Mouse (Mus musculus): ENCODE measurements around the gene Eef1akmt3.

Eef1akmt3 gene

GRCm38 (mm10) chr10:127003334-127003733, 38.0 kb downstream of the Eef1akmt3 start:
- DNase-seq (ENCODE audit: low read depth, low spot score), result no peak
- no peaks in the 10 kb centered on the region for H3K27me3 ChIP-seq (ENCODE audit: control insufficient read depth, insufficient read depth, low read length, poor library complexity, severe bottlenecking)
- peaks cover 2% of the 10 kb centered on the region for H3K36me3 ChIP-seq (ENCODE audit: control insufficient read depth, insufficient read depth, low read length, poor library complexity, severe bottlenecking)

DNA sequence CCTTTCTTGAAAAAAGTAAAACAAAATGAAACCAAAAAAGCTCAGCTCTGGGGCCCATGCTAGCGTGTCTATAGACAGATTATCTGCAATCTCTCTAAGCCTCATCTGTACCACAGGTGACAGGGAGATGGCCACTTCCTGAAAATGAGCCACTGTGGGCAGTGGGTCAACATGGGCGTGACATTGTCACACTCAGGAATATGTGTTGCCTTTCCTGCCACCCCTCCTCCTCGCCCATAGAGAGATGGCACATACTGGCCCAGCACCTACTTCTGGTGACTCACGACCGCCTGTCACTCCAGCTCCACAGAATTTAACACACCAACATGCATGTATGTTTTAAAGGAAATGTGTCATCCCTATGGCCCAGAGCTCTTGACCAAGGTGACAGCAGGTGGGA, 38.5 kb downstream of the Eef1akmt3 start:
- Histone ChIP-seq H3K36me3 (ENCODE audit: control insufficient read depth, insufficient read depth, low read length, poor library complexity, severe bottlenecking) (peaks cover 6% of the 10 kb centered on the region), H3K27me3 (ENCODE audit: control insufficient read depth, insufficient read depth, low read length, poor library complexity, severe bottlenecking) (no peaks in the 10 kb centered on the region)
- no peak for DNase-seq (ENCODE audit: low read depth, low spot score)

DNA sequence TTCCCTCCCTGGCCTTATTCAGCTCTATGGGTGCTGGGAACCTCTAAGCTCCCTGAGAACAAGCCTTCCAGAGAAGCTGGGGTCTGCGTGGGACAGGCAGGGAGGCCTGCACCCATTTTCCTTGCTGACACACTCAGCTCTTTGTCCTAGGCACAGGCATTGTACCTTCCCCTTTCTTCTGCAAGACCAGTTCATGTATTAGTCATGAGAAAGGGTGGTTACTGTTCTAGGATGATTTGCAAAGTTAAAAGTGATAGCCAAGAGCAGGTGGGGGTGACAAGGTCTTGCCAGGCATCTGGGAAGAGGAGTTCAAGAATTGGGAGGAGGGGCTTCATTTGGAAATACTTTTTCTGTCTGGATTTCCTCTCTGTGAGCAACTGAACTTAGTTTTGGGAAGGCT, 39.3 kb downstream of the Eef1akmt3 start:
- no peak for DNase-seq (ENCODE audit: low read depth, low spot score)

GRCm38 (mm10) chr10:127001297-127001696, 40.0 kb downstream of the Eef1akmt3 start:
- peaks cover 8% of the 10 kb centered on the region for H3K36me3 ChIP-seq (ENCODE audit: control insufficient read depth, insufficient read depth, low read length, poor library complexity, severe bottlenecking)
- DNase-seq (ENCODE audit: low read depth, low spot score), result no peak
- H3K27me3 ChIP-seq (ENCODE audit: control insufficient read depth, insufficient read depth, low read length, poor library complexity, severe bottlenecking), result no peaks in the 10 kb centered on the region

More for the DNA sequence above, 39.3 kb downstream of the Eef1akmt3 start:
- Histone ChIP-seq H3K27me3 (ENCODE audit: control insufficient read depth, insufficient read depth, low read length, poor library complexity, severe bottlenecking) (no peaks in the 10 kb centered on the region), H3K36me3 (ENCODE audit: control insufficient read depth, insufficient read depth, low read length, poor library complexity, severe bottlenecking) (peaks cover 8% of the 10 kb centered on the region)

GRCm38 (mm10) chr10:127000529-127000928, 40.8 kb downstream of the Eef1akmt3 start, which contains the start of gene Avil:
Gene Avil, plus strand, starts transcription at chr10:127000709.
- Histone ChIP-seq H3K36me3 (ENCODE audit: control insufficient read depth, insufficient read depth, low read length, poor library complexity, severe bottlenecking) (peaks cover 8% of the 10 kb centered on the region), H3K27me3 (ENCODE audit: control insufficient read depth, insufficient read depth, low read length, poor library complexity, severe bottlenecking) (no peaks in the 10 kb centered on the region)
- no peak for DNase-seq (ENCODE audit: low read depth, low spot score)

GRCm38 (mm10) chr10:126997340-126998113, 43.8 kb downstream of the Eef1akmt3 start:
- Histone ChIP-seq H3K36me3 (ENCODE audit: control insufficient read depth, insufficient read depth, low read length, poor library complexity, severe bottlenecking) (peaks cover 8% of the 10 kb centered on the region), H3K27me3 (ENCODE audit: control insufficient read depth, insufficient read depth, low read length, poor library complexity, severe bottlenecking) (no peaks in the 10 kb centered on the region)
- DNase-seq (ENCODE audit: low read depth, low spot score), result no peak

DNA sequence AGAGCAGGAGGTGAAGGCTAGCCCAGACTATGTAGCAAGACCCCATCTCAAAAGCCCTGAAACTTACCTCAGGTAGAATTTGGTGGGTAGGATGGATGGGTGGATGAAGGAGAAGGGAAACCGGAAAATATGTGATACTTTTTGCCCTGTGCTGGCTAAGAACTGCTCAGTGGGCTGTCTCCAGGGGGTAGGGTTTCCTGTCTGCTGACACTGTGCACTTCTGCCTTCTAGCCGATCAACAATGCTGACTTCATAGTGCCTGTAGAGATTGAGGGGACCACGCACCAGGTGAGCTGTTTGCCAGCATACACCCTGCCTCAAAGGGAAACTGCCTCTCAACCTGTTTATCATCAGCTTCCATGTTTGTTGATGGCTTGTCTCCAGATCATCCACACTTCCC, 47.7 kb downstream of the Eef1akmt3 start:
- peak; percentile 66 for DNase-seq (ENCODE audit: low read depth, low spot score)
- peaks cover 8% of the 10 kb centered on the region for H3K36me3 ChIP-seq (ENCODE audit: control insufficient read depth, insufficient read depth, low read length, poor library complexity, severe bottlenecking)
- H3K27me3 ChIP-seq (ENCODE audit: control insufficient read depth, insufficient read depth, low read length, poor library complexity, severe bottlenecking), result no peaks in the 10 kb centered on the region

GRCm38 (mm10) chr10:126991676-126992075, 49.6 kb downstream of the Eef1akmt3 start:
- DNase-seq (ENCODE audit: low read depth, low spot score), result no peak
- no peaks in the 10 kb centered on the region for H3K27me3 ChIP-seq (ENCODE audit: control insufficient read depth, insufficient read depth, low read length, poor library complexity, severe bottlenecking)

GRCm38 (mm10) chr10:126990313-126991056, 50.8 kb downstream of the Eef1akmt3 start:
- peaks cover 2% of the 10 kb centered on the region; the same call in 1 of the 2 replicates for H3K36me3 ChIP-seq (ENCODE audit: control insufficient read depth, insufficient read depth, low read length, poor library complexity, severe bottlenecking)
- DNase-seq (ENCODE audit: low read depth, low spot score), result peak; percentile 90
- H3K27me3 ChIP-seq (ENCODE audit: control insufficient read depth, insufficient read depth, low read length, poor library complexity, severe bottlenecking), result no peaks in the 10 kb centered on the region

More at GRCm38 (mm10) chr10:126991676-126992075, 49.6 kb downstream of the Eef1akmt3 start:
- peaks cover 2% of the 10 kb centered on the region; the same call in 1 of the 2 replicates for H3K36me3 ChIP-seq (ENCODE audit: control insufficient read depth, insufficient read depth, low read length, poor library complexity, severe bottlenecking)

DNA sequence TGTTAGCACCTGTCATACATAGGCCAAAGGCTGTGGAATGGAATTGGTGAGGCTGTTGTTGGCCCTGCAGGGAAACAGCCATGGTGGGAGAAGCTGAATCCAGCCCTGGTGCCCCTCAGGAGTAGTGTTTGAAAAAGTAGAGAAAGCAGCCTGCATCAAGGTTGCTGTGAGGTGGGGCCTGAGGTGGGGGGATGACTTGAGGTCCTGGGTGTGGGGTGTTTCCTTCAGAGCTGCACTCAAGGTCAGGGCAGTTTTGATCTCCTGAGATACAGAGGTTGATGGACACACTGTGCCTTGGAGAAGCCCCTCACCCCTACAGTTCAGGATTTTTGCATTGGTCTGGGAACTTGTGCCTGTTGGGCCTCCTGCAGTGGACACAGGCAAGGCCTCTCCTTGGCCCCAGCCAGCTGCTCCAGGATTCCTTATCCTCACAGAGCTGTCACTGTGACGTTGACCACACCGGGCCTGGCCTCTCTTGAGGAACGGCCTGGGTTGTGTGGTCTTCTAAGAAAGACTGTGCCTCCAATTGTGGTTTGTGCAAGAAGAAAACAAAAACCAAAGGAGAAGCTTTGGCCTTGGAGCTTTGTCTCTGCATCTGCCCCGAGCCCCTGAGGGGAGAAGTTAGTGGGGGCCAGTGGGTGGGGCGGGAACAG, 52.7 kb downstream of the Eef1akmt3 start:
- no peak for DNase-seq (ENCODE audit: low read depth, low spot score)
- Histone ChIP-seq H3K27me3 (ENCODE audit: control insufficient read depth, insufficient read depth, low read length, poor library complexity, severe bottlenecking) (no peaks in the 10 kb centered on the region), H3K36me3 (ENCODE audit: control insufficient read depth, insufficient read depth, low read length, poor library complexity, severe bottlenecking) (0 out of 2 replicates have a peak, but pooled peaks cover 2% of the 10 kb centered on the region)

DNA sequence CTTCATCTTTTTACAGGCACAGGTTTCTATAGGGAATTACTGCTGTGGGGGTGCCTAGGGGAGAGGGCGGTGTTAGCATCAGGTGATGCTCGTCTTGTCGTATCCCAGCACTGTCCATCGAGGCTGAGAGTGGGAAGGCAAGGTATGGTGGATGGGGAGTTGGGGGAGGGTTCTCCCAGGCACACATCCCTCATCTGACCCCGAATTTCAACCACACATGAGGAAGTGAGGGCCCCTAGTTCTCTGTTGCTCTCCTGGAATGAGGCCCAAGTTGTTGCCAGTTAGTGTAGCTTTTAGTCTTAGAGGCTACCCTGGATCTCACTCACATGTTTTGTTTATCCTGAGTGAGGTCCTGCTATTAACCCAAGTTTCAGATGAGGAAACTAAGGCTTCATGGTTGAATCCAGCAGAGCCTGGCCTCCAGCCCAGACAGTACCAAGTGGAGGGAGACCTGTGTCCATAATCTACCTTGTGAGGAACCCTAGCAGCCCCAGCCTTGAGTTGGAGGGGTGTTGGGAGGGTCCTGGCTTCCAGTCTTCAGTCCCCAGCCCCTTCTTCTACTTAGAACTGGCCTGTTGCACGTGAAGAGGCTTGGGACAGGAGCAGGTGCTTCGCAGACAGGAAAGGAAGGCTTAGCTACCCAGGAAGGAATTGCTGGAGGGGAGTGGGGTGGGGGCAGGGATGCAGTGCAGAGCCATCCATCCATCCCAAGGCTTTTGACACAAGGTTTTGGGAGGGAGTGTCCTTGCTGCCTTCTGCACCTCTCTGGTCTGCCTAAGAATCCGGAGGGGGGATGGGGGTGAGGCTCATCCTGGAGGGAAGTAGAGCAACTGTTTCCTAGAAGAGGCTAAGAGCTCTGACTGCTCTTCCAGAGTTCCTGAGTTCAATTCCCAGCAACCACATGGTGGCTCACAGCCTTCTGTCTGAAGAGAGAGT, 53.9 kb downstream of the Eef1akmt3 start:
- H3K27me3 ChIP-seq (ENCODE audit: control insufficient read depth, insufficient read depth, low read length, poor library complexity, severe bottlenecking), result no peaks in the 10 kb centered on the region
- DNase-seq (ENCODE audit: low read depth, low spot score), result no peak
- H3K36me3 ChIP-seq (ENCODE audit: control insufficient read depth, insufficient read depth, low read length, poor library complexity, severe bottlenecking), result 0 out of 2 replicates have a peak, but pooled peaks cover 2% of the 10 kb centered on the region

DNA sequence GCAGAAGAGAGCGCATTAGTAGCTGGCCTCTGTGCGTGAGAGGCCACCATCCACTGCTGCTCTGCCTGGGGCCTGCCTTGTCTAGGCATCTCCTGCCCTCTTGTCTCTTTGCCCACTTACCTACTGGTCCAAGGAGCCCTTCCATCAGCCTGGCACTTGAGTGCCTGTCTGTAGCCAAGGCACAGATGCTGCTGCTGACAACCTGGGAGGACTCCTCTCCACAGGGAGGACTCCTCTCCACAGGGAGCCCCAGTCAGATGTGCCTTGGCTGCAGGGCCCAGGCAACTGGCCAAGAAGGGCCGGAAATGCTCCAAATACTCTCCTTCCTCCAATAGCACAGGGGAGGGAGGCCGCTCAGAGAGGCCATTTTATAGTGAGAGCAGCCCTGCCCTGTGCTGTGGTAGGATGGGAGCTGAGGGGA, 54.8 kb downstream of the Eef1akmt3 start:
- H3K36me3 ChIP-seq (ENCODE audit: control insufficient read depth, insufficient read depth, low read length, poor library complexity, severe bottlenecking), result 0 out of 2 replicates have a peak, but pooled peaks cover 2% of the 10 kb centered on the region
- DNase-seq (ENCODE audit: low read depth, low spot score), result no peak
- H3K27me3 ChIP-seq (ENCODE audit: control insufficient read depth, insufficient read depth, low read length, poor library complexity, severe bottlenecking), result no peaks in the 10 kb centered on the region

DNA sequence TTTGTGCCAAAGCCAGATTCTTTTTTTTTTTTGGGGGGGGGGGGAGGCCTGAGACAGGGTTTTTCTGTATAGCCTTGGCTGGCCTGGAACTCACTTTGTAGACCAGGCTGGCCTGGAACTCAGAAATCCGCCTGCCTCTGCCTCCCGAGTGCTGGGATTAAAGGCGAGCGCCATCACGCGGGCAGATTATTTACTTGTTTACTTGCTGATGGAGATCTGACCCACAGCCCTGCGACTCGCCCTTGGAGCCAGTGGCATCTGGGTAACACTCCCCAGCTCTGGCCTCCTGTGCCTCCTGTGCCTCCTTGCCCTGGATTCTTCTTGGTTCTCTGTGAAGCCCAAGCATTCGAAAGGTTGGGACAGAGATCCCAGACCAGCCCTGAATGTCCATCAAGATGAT, 55.7 kb downstream of the Eef1akmt3 start:
- no peak for DNase-seq (ENCODE audit: low read depth, low spot score)
- H3K36me3 ChIP-seq (ENCODE audit: control insufficient read depth, insufficient read depth, low read length, poor library complexity, severe bottlenecking), result no peaks in the 10 kb centered on the region
- H3K27me3 ChIP-seq (ENCODE audit: control insufficient read depth, insufficient read depth, low read length, poor library complexity, severe bottlenecking), result no peaks in the 10 kb centered on the region

GRCm38 (mm10) chr10:126985127-126985526, 56.2 kb downstream of the Eef1akmt3 start:
- DNase-seq (ENCODE audit: low read depth, low spot score), result no peak
- Histone ChIP-seq H3K27me3 (ENCODE audit: control insufficient read depth, insufficient read depth, low read length, poor library complexity, severe bottlenecking) (no peaks in the 10 kb centered on the region), H3K36me3 (ENCODE audit: control insufficient read depth, insufficient read depth, low read length, poor library complexity, severe bottlenecking) (no peaks in the 10 kb centered on the region)
